Mouse (Mus musculus): ENCODE measurements around the gene Ip6k1. TPM values are rescaled to one million over a fixed set of nuclear protein-coding genes. Genes with fewer than 3 reads are reported as not detected.
A peak's percentile ranks its signal among the peaks of the same experiment; 100 is the strongest.

Ip6k1 gene
- total and polyA plus RNA-seq, 3 experiments: 31.8 to 59.1 (median 37.2) TPM

GRCm38 (mm10) chr9:107968531-107968930 lies 33.8 kb upstream of the Ip6k1 start:
- H3K36me3 ChIP-seq (ENCODE audit: control insufficient read depth in 1 of 2, insufficient read depth in 2 of 2, low read length in 2 of 2): peaks cover 8 to 27% of the 10 kb centered on the region in 2 experiments
- peaks cover 19 to 31% of the 10 kb centered on the region in 2 experiments for H3K4me1 ChIP-seq (ENCODE audit: control insufficient read depth in 1 of 2, insufficient read depth in 2 of 2, low read length in 2 of 2)
- no peak overlapping the region for H3K27ac ChIP-seq (ENCODE audit: control insufficient read depth, low read depth, low read length)
- no peak overlapping the region for H3K9ac ChIP-seq (ENCODE audit: control insufficient read depth, low read depth, low read length, poor library complexity, severe bottlenecking)
- TF ChIP-seq CHD2 (IDR thresholded peaks at IDR 0.05; ENCODE audit: low read length): no peak
- H3K4me3 ChIP-seq (ENCODE audit: control insufficient read depth in 1 of 2, insufficient read depth in 1 of 2, low read depth in 2 of 2, low read length in 2 of 2): no peak overlapping the region
- no peaks in the 10 kb centered on the region for H3K9me3 ChIP-seq (replicated peaks; ENCODE audit: insufficient read depth, low read length)
- no peaks in the 10 kb centered on the region for H3K27me3 ChIP-seq (ENCODE audit: control insufficient read depth in 1 of 2, insufficient read depth in 2 of 2, low read length in 2 of 2)
- no peaks in the 10 kb centered on the region for H3K79me2 ChIP-seq (ENCODE audit: control insufficient read depth, insufficient read depth, low read length, poor library complexity)
- no peak for DNase-seq (ENCODE audit: low read depth, low spot score)

DNA sequence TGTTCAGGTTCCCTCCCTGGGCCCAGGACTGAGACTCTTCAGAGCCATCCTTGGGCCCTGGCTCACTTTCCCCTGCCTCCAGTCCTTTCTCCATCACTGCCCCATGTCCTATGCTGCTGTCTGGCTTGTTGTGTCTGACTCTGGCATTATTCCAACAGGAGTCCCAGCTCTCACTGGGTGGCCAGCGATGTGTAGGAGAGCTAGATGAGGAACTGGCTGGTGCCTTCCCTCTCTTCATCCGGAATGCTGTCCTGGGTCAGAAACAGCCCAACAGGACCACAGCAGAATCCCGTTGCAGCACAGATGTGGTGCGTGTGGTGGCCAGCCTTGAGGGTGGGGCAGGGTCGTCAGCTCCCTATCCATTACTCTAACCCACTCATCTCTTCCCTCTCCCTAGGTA lies 32.0 kb upstream of the Ip6k1 start:
- no peak overlapping the region for H3K9ac ChIP-seq (ENCODE audit: control insufficient read depth, low read depth, low read length, poor library complexity, severe bottlenecking)
- TF ChIP-seq ZKSCAN1 (IDR thresholded peaks at IDR 0.05; ENCODE audit: low read depth, low read length) (no peak), TAL1 (IDR thresholded peaks at IDR 0.05; ENCODE audit: low read length) (no peak), MXI1 (IDR thresholded peaks at IDR 0.05; ENCODE audit: low read depth, low read length) (no peak), USF2 (IDR thresholded peaks at IDR 0.05; ENCODE audit: borderline replicate concordance in 1 of 2, insufficient read depth in 1 of 2, low read depth in 1 of 2, low read length in 2 of 2) (no peak)

GRCm38 (mm10) chr9:107971690-107972541 lies 30.4 kb upstream of the Ip6k1 start:
- H3K79me2 ChIP-seq (ENCODE audit: control insufficient read depth, insufficient read depth, low read length, poor library complexity): peaks cover 13% of the 10 kb centered on the region
- H3K36me3 ChIP-seq (ENCODE audit: control insufficient read depth in 1 of 2, insufficient read depth in 2 of 2, low read length in 2 of 2): peaks cover 2 to 44% of the 10 kb centered on the region in 2 experiments
- H3K4me3 ChIP-seq (ENCODE audit: control insufficient read depth in 1 of 2, insufficient read depth in 1 of 2, low read depth in 2 of 2, low read length in 2 of 2): no peak overlapping the region
- H3K27ac ChIP-seq (ENCODE audit: control insufficient read depth, low read depth, low read length): peak overlapping the region; percentile 100
- H3K27me3 ChIP-seq (ENCODE audit: control insufficient read depth in 1 of 2, insufficient read depth in 2 of 2, low read length in 2 of 2): no peaks in the 10 kb centered on the region
- H3K9me3 ChIP-seq (replicated peaks; ENCODE audit: insufficient read depth, low read length): no peaks in the 10 kb centered on the region
- H3K4me1 ChIP-seq (ENCODE audit: control insufficient read depth in 1 of 2, insufficient read depth in 2 of 2, low read length in 2 of 2): peaks cover 25 to 56% of the 10 kb centered on the region in 2 experiments
- H3K9ac ChIP-seq (ENCODE audit: control insufficient read depth, low read depth, low read length, poor library complexity, severe bottlenecking): peak overlapping the region; percentile 42
- peak; percentile 99 for DNase-seq (ENCODE audit: low read depth, low spot score)
- TF ChIP-seq USF2 (IDR thresholded peaks at IDR 0.05; ENCODE audit: borderline replicate concordance in 1 of 2, insufficient read depth in 1 of 2, low read depth in 1 of 2, low read length in 2 of 2): peak in 1 of 2 experiments; percentile 65; a peak in 2 of 4 replicates
- TF ChIP-seq RCOR1 (IDR thresholded peaks at IDR 0.05; ENCODE audit: low read depth, low read length): peak; percentile 78; the same call in 1 of the 2 replicates
- TF ChIP-seq BHLHE40 (IDR thresholded peaks at IDR 0.05; ENCODE audit: borderline replicate concordance, low read depth, low read length): peak; percentile 97
- TF ChIP-seq EP300 (IDR thresholded peaks at IDR 0.05; ENCODE audit: low read depth in 1 of 2, low read length in 2 of 2): peak; percentile 74 to 95
- peak; percentile 65 for TF ChIP-seq ELF1 (IDR thresholded peaks at IDR 0.05; ENCODE audit: low read depth, low read length)
- no peak for TF ChIP-seq ZC3H11A (IDR thresholded peaks at IDR 0.05; ENCODE audit: low read depth, low read length)
- 0 out of 2 replicates have a peak, but pooled peaks have one; percentile 43 for TF ChIP-seq CHD1 (IDR thresholded peaks at IDR 0.05; ENCODE audit: low read depth, low read length)
- peak; percentile 0; the same call in 1 of the 2 replicates for TF ChIP-seq SMC3 (IDR thresholded peaks at IDR 0.05; ENCODE audit: low read depth, low read length)
- no peak; the same call in 1 of the 2 replicates for TF ChIP-seq MYB (IDR thresholded peaks at IDR 0.05; ENCODE audit: low read depth, low read length)
- peak; percentile 97 for TF ChIP-seq TCF12 (IDR thresholded peaks at IDR 0.05; ENCODE audit: low read depth, low read length)
- TF ChIP-seq KAT2A (conservative IDR thresholded peaks at IDR 0.05; ENCODE audit: low read depth, low read length): no peak
- TF ChIP-seq TBP (IDR thresholded peaks at IDR 0.05; ENCODE audit: low read depth, low read length): peak; percentile 93
- TF ChIP-seq MAZ (IDR thresholded peaks at IDR 0.05; ENCODE audit: low read depth, low read length): no peak
- TF ChIP-seq ZNF384 (IDR thresholded peaks at IDR 0.05; ENCODE audit: low read depth, low read length): no peak
- TF ChIP-seq POLR2AphosphoS2 (IDR thresholded peaks at IDR 0.05; ENCODE audit: low read length): peak; percentile 92
- TF ChIP-seq ZMIZ1 (IDR thresholded peaks at IDR 0.05; ENCODE audit: low read depth, low read length): peak; percentile 96
- peak; percentile 94 for TF ChIP-seq USF1 (IDR thresholded peaks at IDR 0.05; ENCODE audit: low read depth, low read length)
- TF ChIP-seq NELFE (IDR thresholded peaks at IDR 0.05; ENCODE audit: low read depth, low read length): peak; percentile 59
- TF ChIP-seq POLR2A (IDR thresholded peaks at IDR 0.05; ENCODE audit: control insufficient read depth in 1 of 2, insufficient read depth in 1 of 2, low read depth in 1 of 2, low read length in 2 of 2, poor library complexity in 1 of 2): peak in 1 of 2 experiments; percentile 90; a peak in 3 of 4 replicates
- TF ChIP-seq MAX (IDR thresholded peaks at IDR 0.05; ENCODE audit: low read length): peak; percentile 96

More for the DNA sequence above, 32.0 kb upstream of the Ip6k1 start:
- Histone ChIP-seq H3K27ac (ENCODE audit: control insufficient read depth, low read depth, low read length) (peak overlapping the region; percentile 94), H3K36me3 (ENCODE audit: control insufficient read depth in 1 of 2, insufficient read depth in 2 of 2, low read length in 2 of 2) (peaks cover 6 to 39% of the 10 kb centered on the region in 2 experiments), H3K79me2 (ENCODE audit: control insufficient read depth, insufficient read depth, low read length, poor library complexity) (no peaks in the 10 kb centered on the region), H3K9me3 (replicated peaks; ENCODE audit: insufficient read depth, low read length) (no peaks in the 10 kb centered on the region), H3K27me3 (ENCODE audit: control insufficient read depth in 1 of 2, insufficient read depth in 2 of 2, low read length in 2 of 2) (no peaks in the 10 kb centered on the region), H3K4me1 (ENCODE audit: control insufficient read depth in 1 of 2, insufficient read depth in 2 of 2, low read length in 2 of 2) (peaks cover 25 to 44% of the 10 kb centered on the region in 2 experiments), H3K4me3 (ENCODE audit: control insufficient read depth in 1 of 2, insufficient read depth in 1 of 2, low read depth in 2 of 2, low read length in 2 of 2) (no peak overlapping the region)
- DNase-seq (ENCODE audit: low read depth, low spot score): no peak

Data from MEL (cell line).